Mouse (Mus musculus) lung, adult 2 months (tissue): ENCODE data around the gene Tek.

Experiments
- CTCF ChIP-seq: fragments of 200-500 bp; IDR thresholded peaks from 2 replicates; pipeline ENCODE4 v1.5.1; 2011; ENCODE audit warnings: mild to moderate bottlenecking, low read length, control low read depth; ENCODE audit not compliant: insufficient read depth
- POLR2A ChIP-seq: fragments of 200-500 bp; IDR thresholded peaks from 2 replicates; pipeline ENCODE4 v1.6.1; 2011; ENCODE audit warnings: low read depth, mild to moderate bottlenecking, control low read depth, low read length, borderline replicate concordance; ENCODE audit errors: extremely low read depth

DNA sequence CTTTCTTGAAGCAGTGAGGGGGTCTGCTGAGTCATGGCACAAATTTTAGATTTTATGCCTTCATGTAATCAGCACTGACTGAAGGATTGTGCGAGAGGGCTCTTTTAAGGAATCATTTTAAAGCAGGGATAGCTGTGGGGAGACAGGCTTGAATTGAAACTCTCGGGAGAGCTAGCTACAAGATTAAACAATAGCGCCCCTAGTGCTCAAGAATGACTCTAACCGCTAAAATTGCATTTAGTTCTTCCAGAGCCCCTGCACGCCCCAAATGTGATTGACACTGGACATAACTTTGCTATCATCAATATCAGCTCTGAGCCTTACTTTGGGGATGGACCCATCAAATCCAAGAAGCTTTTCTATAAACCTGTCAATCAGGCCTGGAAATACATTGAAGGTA lies 88.3 kb downstream of the Tek start:
- no peak for TF ChIP-seq CTCF
- no peak for TF ChIP-seq POLR2A
